Mouse (Mus musculus): ENCODE results near the gene Cd68.
"Not testable (repeated sequence)": the region's sequence is repeated elsewhere in the genome, so short reads cannot be mapped to it uniquely, and the experiment has no call there.

Gene Cd68

GRCm38 (mm10) chr11:69629802-69630201 is 36.2 kb downstream of the Cd68 start:
- no peak for DNase-seq (ENCODE audit: low read depth, low spot score)

DNA sequence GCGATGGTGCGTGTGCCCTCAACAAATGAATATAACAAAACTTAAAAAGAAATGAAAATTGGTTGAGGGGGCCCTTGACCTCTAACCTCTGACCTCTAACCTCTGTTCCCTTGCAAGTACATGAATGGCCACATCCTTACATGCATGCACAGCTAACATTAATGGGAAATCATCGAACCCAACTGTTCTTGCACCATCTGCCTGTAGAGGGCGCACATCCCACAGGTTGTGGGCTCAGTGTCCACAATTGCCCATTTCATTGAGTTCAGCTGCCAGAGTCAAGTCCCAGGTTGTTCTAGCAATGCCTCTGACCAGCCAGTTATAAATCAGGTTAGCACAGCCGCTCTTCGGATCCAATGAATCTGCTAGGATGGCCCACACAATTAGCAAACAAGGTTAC is 37.7 kb downstream of the Cd68 start:
- peak; percentile 89 for DNase-seq (ENCODE audit: low read depth, low spot score)

DNA sequence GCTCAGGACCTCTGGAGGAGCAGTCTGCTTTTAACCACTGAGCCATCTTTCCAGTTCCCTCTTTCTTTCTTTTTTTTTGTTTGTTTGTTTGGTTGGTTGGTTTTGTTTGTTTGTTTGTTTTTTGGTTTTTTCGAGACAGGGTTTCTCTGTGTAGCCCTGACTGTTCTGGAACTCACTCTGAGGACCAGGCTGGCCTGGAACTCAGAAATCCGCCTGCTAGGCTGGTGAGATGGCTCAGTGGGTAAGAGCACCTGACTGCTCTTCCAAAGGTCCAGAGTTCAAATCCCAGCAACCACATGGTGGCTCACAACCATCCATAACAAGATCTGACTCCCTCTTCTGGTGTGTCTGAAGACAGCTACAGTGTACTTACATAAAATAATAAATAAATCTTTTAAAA is 41.6 kb downstream of the Cd68 start:
- not testable (repeated sequence) for DNase-seq (ENCODE audit: low read depth, low spot score)

DNA sequence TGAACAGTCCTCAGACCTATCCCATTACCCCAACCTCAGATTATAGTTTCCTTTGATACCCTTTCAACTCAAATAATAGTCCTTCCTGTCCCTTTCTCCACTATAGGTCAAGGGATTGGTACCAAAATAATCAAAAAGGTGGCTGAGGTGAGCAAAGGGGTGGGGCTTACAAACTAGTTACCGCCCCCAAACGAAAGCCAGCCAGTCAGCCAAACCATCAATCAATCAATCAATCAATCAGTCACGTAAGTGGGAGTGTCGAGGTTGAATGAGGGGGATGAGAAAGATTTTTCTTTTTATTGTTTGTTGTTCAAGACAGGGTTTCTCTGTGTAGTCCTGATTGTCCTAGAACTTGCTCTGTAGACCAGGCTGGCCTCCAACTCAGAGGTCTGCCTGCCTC is 42.9 kb downstream of the Cd68 start:
- no peak for DNase-seq (ENCODE audit: low read depth, low spot score)

DNA sequence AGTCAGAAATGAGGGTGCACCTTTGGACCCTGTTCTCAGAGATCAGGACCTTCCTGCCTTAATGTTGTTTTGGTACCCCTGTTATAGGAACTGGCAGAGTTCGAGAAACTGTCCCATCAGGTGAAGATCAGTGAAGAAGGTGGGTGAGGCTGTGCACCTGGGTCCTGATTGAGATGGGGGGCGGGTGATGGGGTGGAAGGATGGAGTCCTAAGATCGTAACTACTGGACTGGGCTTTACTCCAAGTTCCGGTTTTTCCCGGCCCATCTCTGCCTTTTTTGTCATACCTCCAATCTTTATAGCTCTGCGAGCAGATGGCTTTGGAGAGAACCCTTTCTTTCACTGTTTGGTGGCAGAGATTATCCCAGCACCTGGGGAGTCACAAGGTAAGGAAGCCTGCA is 43.5 kb downstream of the Cd68 start:
- DNase-seq (ENCODE audit: low read depth, low spot score): no peak

GRCm38 (mm10) chr11:69621571-69622268 is 44.2 kb downstream of the Cd68 start, which contains the start of gene Sat2:
Gene Sat2, plus strand, starts transcription at chr11:69622024.
- peak; percentile 75 for DNase-seq (ENCODE audit: low read depth, low spot score)

GRCm38 (mm10) chr11:69620394-69621081 is 45.4 kb downstream of the Cd68 start:
- DNase-seq (ENCODE audit: low read depth, low spot score): no peak

- DNase-seq (ENCODE audit: low read depth, low spot score): no peak
These were observed 48.1 kb downstream of the Cd68 start, which contains the start of gene Shbg for GRCm38 (mm10) chr11:69617805-69618204. Gene Shbg, minus strand, starts transcription at chr11:69617905.

GRCm38 (mm10) chr11:69616781-69617180 is 49.2 kb downstream of the Cd68 start:
- no peak for DNase-seq (ENCODE audit: low read depth, low spot score)

DNA sequence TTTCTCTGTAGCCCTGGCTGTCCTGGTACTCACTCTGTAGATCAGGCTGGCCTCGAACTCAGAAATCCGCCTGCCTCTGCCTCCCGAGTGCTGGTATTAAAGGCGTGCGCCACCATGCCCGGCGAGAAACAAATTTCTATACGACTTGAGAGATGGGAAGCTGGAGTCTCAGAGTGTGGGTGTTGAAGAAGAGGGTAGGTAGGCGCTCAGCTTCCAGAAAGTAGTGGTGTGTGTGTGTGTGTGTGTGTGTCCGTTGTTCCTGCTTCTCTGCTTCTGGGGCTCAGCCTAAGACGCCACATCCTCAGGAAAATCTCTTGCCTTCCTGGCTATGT is 51.7 kb downstream of the Cd68 start:
- DNase-seq (ENCODE audit: low read depth, low spot score): not testable (repeated sequence)
